Mouse (Mus musculus): Measurements from ENCODE around the gene Zfp664.
A peak's percentile ranks its signal among the peaks of the same experiment; 100 is the strongest.

Gene Zfp664

DNA sequence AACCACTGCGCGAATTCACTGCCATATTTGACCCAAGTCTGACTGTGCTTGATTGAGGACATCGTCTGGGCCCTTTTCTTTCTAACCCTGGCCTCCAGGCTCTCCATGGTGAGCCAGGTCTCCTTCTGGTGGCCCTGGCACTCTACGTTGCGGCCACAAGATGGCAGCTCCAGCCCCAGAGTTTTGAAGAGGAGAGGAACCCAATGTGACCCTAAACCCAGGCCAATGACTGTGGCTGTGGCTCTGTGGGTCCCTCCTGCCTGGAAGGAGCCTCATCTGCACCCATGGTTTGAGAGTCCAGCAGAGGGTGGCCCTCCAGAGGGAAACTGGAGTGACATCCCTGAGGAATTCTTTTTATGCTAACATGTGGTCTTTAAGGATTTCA, 67.6 kb downstream of the Zfp664 start:
- no peak for DNase-seq

DNA sequence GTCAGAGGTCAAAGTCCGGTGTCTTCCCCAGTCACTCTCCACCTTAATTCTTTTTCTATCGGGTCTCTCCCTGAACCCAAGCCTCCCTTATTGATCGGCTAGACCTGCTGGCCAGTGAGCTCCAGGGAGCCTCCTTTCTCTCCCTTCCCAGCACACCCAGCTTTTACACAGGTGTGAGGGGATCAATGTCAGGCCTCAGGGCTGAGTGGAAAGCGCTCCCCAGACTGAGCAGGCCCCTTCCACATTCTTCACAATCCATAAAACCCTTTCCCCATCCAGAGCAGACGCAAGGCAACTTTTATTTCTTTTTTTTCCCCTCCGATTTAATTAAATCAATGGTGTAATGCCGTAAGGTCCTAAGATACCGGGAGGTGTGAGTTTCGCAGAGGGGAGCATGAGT, 68.1 kb downstream of the Zfp664 start:
- DNase-seq, result no peak

DNA sequence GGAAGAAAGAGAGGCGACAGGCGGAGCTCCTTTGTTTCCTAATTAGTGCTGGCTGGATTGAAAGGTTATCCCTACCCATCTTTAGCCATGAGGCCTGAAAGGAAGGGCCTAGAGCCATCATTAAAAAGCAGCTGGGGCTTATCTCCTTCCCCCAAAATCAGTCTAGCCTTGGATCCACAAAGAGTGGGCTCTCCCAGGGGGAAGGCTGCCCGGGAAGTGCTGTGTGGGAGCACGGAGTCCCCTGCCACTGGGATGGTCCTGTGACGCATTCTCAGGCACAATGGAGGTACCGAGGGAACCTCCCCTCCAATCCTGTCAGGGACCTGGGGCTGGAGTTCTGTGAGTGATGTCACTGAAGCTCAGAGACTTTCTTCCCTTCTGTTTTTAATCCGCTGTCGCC, 68.6 kb downstream of the Zfp664 start:
- DNase-seq, result no peak

DNA sequence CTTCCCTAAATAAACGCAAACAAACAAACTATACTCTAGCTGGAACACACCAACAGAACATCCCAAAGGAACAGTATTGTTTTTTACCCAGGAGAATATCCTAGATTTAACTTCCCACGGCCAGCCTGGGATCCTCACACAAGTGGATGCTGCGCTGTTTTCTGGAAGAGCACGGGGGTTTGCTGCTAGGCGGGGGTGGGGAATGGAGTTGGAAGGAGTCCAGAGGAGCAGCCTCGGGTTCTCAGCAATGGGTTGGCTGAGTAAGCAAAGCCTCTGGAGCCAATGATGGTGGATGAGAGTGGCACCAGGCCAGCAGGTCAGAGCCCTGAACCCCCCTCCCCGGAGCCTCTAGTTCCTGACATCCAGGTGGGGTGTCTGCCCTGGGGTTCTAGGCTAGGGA, 72.1 kb downstream of the Zfp664 start:
- no peak for DNase-seq

- no peak for DNase-seq
These were observed 80.8 kb downstream of the Zfp664 start for GRCm38 (mm10) chr5:124943181-124943792.

DNA sequence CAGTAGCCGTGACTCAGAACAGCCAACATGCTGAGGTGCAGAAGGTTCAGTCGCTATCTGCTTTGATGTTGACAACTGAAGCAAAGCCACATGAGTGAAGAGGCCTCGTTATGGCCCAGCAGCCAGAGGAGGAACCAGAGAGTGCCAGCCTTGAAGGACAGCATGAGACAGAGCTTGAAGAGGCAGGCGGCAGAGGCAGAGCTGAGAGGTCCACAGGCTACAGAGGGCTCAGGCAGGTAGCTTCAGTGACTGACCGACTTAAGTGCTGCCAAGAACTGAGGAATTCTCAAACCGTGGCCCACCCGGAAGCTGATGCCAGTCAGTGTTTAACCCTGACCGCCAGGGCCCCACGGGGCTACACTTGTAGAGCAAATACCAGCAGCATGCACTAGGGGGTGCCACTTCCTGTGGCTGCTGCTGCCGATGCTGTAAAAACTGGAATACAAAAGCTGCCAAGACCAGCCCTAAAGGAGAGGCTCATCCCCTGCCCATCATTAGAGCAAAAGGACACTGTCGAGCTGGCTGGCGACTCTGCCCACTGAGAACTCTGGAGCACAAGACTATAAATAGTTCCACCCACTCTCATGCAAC, 81.4 kb downstream of the Zfp664 start:
- no peak for DNase-seq

DNA sequence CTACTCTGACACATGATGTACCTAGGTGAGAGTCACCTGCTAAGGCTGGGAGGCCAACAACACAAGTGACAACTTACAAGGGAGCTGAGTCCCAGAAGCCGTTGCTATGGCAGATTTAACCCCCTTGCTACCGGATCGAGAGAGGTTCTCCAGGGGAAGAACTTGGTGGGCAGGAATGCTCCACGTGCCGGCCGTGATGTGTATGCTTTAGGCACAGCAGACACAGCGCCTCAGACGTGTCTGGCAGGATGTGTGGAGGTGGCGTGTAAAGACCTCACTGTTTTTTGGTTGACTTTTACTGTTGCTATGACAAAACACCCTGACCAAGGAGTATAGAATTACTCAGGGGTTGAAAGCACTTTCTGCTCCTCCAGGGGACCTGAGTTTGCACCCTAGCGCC, 81.9 kb downstream of the Zfp664 start:
- DNase-seq, result no peak

- no peak for DNase-seq
These were observed 82.6 kb downstream of the Zfp664 start for GRCm38 (mm10) chr5:124945046-124945445.

- DNase-seq, result peak; percentile 16
These were observed 88.3 kb downstream of the Zfp664 start for GRCm38 (mm10) chr5:124950623-124951278.

DNA sequence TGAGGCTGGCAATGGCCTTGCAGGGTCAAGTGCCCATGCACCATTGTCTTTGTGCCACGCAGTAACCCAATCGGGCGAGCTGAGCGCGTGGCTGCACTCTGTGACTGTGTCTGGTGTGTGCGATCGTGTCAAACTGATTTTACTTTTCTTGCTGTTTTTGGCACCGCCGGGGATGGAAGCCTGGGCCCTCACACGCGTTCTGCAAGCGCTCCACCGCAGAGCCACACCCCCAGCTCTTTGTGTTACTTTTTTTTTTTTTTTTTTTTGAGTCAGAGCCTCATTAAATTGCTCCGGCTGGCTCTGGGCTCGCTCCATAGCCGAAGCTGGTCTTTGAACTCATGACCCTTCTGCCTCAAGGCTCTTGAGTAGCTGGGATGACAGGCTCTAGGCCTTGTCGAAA, 88.8 kb downstream of the Zfp664 start:
- DNase-seq, result no peak
